ENCODE assay signal across 13 mouse cellular contexts in genomic region chr6:30580841-30581176, GRCm38 (mm10). TPM values are rescaled to one million over a fixed set of nuclear protein-coding genes. Genes with fewer than 3 reads are reported as not detected.
A peak's percentile ranks its signal among the peaks of the same experiment; 100 is the strongest.
DNase-seq lines count a peak whose midpoint lies in the region; ATAC-seq lines count a peak whose summit lies in the region.
"Had no signal": no experiment of that assay in that cellular context is flagged by ENCODE, and none has a peak within 500 bp of the region (broad histone marks: within the 10 kb centered on the region; RNA-seq: fewer than 3 reads in every experiment).

No protein-coding gene starts in this region.

- DNase-seq in cerebellum, postnatal 10 days: peak; percentile 56 to 57
- no peak for DNase-seq in cerebellum, adult 11 months
- DNase-seq in embryonic facial prominence, embryonic 11.5 days (ENCODE audit: low spot score): no peak
- DNase-seq in spleen, postnatal 4 days (ENCODE audit: low spot score in 2 of 2): no peak
- no peak for DNase-seq in thymus, postnatal 36 days
- DNase-seq: gastrocnemius, postnatal 10 days; kidney, postnatal 25 days; thymus, adult 18-20 months had no signal

- H3K4me3 ChIP-seq in embryonic facial prominence, embryonic 11.5 days (ENCODE audit: low read depth, low read length): no peak overlapping the region
- no peak overlapping the region for H3K4me3 ChIP-seq in hindbrain, embryonic 12.5 days
- H3K4me3 ChIP-seq in midbrain, embryonic 12.5 days: no peak overlapping the region

- H3K36me3 ChIP-seq in embryonic facial prominence, embryonic 11.5 days (replicated peaks; ENCODE audit: control insufficient read depth, insufficient read depth, low read depth, low read length): no peaks in the 10 kb centered on the region
- no peaks in the 10 kb centered on the region for H3K36me3 ChIP-seq in hindbrain, embryonic 12.5 days
- H3K36me3 ChIP-seq in midbrain, embryonic 12.5 days: no peaks in the 10 kb centered on the region

- H3K27me3 ChIP-seq in embryonic facial prominence, embryonic 11.5 days (ENCODE audit: control insufficient read depth, insufficient read depth, low read length): no peaks in the 10 kb centered on the region
- no peaks in the 10 kb centered on the region for H3K27me3 ChIP-seq in hindbrain, embryonic 12.5 days
- H3K27me3 ChIP-seq in midbrain, embryonic 12.5 days: no peaks in the 10 kb centered on the region

- H3K27ac ChIP-seq in embryonic facial prominence, embryonic 11.5 days (replicated peaks; ENCODE audit: low read depth, low read length): peak overlapping the region; percentile 1; the same call in 1 of the 2 replicates
- H3K27ac ChIP-seq in hindbrain, embryonic 12.5 days: peak overlapping the region; percentile 87
- peak overlapping the region; percentile 85 for H3K27ac ChIP-seq in midbrain, embryonic 12.5 days (replicated peaks)
- H3K27ac ChIP-seq: macrophage had no signal

- peak; percentile 24; the same call in 1 of the 2 replicates for ATAC-seq in embryonic facial prominence, embryonic 11.5 days (replicated peaks; ENCODE audit: insufficient number of reproducible peaks, low FRiP score, low TSS enrichment, low read depth)
- ATAC-seq in hindbrain, embryonic 12.5 days (ENCODE audit: low FRiP score): peak; percentile 48; the same call in 1 of the 2 replicates
- peak; percentile 6; the same call in 1 of the 2 replicates for ATAC-seq in midbrain, embryonic 12.5 days (ENCODE audit: low FRiP score, low read depth)
- no peak for ATAC-seq in activated CD4-positive, CD25-positive, alpha-beta regulatory T cell, adult 4 months

- H3K9ac ChIP-seq in embryonic facial prominence, embryonic 11.5 days (replicated peaks; ENCODE audit: low read length): no peak overlapping the region; the same call in 1 of the 2 replicates
- H3K9ac ChIP-seq in hindbrain, embryonic 12.5 days: no peak overlapping the region
- no peak overlapping the region for H3K9ac ChIP-seq in midbrain, embryonic 12.5 days (replicated peaks)

- WGBS in embryonic facial prominence, embryonic 11.5 days: 52% methylated on average over 8 of the region's 8 CpGs
- 40% methylated on average over 8 of the region's 8 CpGs for WGBS in hindbrain, embryonic 12.5 days
- 51% methylated on average over 8 of the region's 8 CpGs for WGBS in midbrain, embryonic 12.5 days

- no peaks in the 10 kb centered on the region for H3K4me1 ChIP-seq in embryonic facial prominence, embryonic 11.5 days (ENCODE audit: control insufficient read depth, insufficient read depth, low read length)
- H3K4me1 ChIP-seq in hindbrain, embryonic 12.5 days: peaks cover 24% of the 10 kb centered on the region
- H3K4me1 ChIP-seq in midbrain, embryonic 12.5 days: peaks cover 19% of the 10 kb centered on the region

- H3K4me2 ChIP-seq in embryonic facial prominence, embryonic 11.5 days (ENCODE audit: low read depth, low read length): no peak overlapping the region
- peak overlapping the region; percentile 18; the same call in 1 of the 2 replicates for H3K4me2 ChIP-seq in hindbrain, embryonic 12.5 days (replicated peaks)
- H3K4me2 ChIP-seq in midbrain, embryonic 12.5 days (replicated peaks): 0 out of 2 replicates have a peak overlapping the region, but pooled peaks have one; percentile 19

- no peaks in the 10 kb centered on the region for H3K9me3 ChIP-seq in embryonic facial prominence, embryonic 11.5 days (replicated peaks; ENCODE audit: control insufficient read depth, low read length)
- H3K9me3 ChIP-seq in hindbrain, embryonic 12.5 days (replicated peaks): no peaks in the 10 kb centered on the region
- no peaks in the 10 kb centered on the region for H3K9me3 ChIP-seq in midbrain, embryonic 12.5 days

RNA-seq across cellular contexts. Expression of gene Cpa4, which starts 12.6 kb away (rescaled TPM):
- 1.4 TPM in 2 replicates for polyA plus RNA-seq in embryonic facial prominence, embryonic 11.5 days (2014; fragmentation: Nextera tagmentation; extraction: Ambion mirVana)
- polyA plus RNA-seq in hindbrain, embryonic 12.5 days (2016; fragmentation: Nextera tagmentation; extraction: Ambion mirVana): 1.7 and 1.9 TPM in 2 replicates
- 1.6 and 1.9 TPM in 2 replicates for polyA plus RNA-seq in midbrain, embryonic 12.5 days (2016; fragmentation: Nextera tagmentation; extraction: Ambion mirVana)
- polyA plus RNA-seq in activated CD4-positive, CD25-positive, alpha-beta regulatory T cell, adult 4 months (2017; shearing (Covaris generic)): under 1 TPM in 1 of 2 experiments, not detected in 1; 0.16 TPM
- polyA plus RNA-seq: liver, adult 2 months; macrophage had no signal

RNA-seq across cellular contexts. Expression of gene Cpa5, which starts 30.0 kb away (rescaled TPM):
- 0.22 and 0.27 TPM in 2 replicates for polyA plus RNA-seq in embryonic facial prominence, embryonic 11.5 days (2014; fragmentation: Nextera tagmentation; extraction: Ambion mirVana)
- polyA plus RNA-seq in hindbrain, embryonic 12.5 days (2016; fragmentation: Nextera tagmentation; extraction: Ambion mirVana): 0.10 TPM in 1 of 2 replicates, not detected in the other
- polyA plus RNA-seq in midbrain, embryonic 12.5 days (2016; fragmentation: Nextera tagmentation; extraction: Ambion mirVana): 0.14 and 0.30 TPM in 2 replicates
- not detected for polyA plus RNA-seq in activated CD4-positive, CD25-positive, alpha-beta regulatory T cell, adult 4 months (2017; shearing (Covaris generic))
- polyA plus RNA-seq: liver, adult 2 months; macrophage had no signal

RNA-seq across cellular contexts. Expression of gene Cpa2, which starts 39.4 kb away (rescaled TPM):
- polyA plus RNA-seq in embryonic facial prominence, embryonic 11.5 days (2014; fragmentation: Nextera tagmentation; extraction: Ambion mirVana): 9.1 and 10.5 TPM in 2 replicates
- polyA plus RNA-seq in hindbrain, embryonic 12.5 days (2016; fragmentation: Nextera tagmentation; extraction: Ambion mirVana): 4.0 and 6.3 TPM in 2 replicates
- 5.8 and 6.7 TPM in 2 replicates for polyA plus RNA-seq in midbrain, embryonic 12.5 days (2016; fragmentation: Nextera tagmentation; extraction: Ambion mirVana)
- under 1 TPM in 1 of 2 experiments, not detected in 1; 0.34 TPM for polyA plus RNA-seq in activated CD4-positive, CD25-positive, alpha-beta regulatory T cell, adult 4 months (2017; shearing (Covaris generic))
- polyA plus RNA-seq: liver, adult 2 months had no signal

RNA-seq across cellular contexts. Expression of gene Cpa1, which starts 58.2 kb away (rescaled TPM):
- 0.17 and 0.21 TPM in 2 replicates for polyA plus RNA-seq in embryonic facial prominence, embryonic 11.5 days (2014; fragmentation: Nextera tagmentation; extraction: Ambion mirVana)
- 0.30 and 0.34 TPM in 2 replicates for polyA plus RNA-seq in hindbrain, embryonic 12.5 days (2016; fragmentation: Nextera tagmentation; extraction: Ambion mirVana)
- polyA plus RNA-seq in midbrain, embryonic 12.5 days (2016; fragmentation: Nextera tagmentation; extraction: Ambion mirVana): 0.42 TPM in 1 of 2 replicates, not detected in the other
- polyA plus RNA-seq in activated CD4-positive, CD25-positive, alpha-beta regulatory T cell, adult 4 months (2017; shearing (Covaris generic)): not detected
- polyA plus RNA-seq: macrophage had no signal

Comparison
In these comparisons a context has a peak if more than half of its experiments do, and no peak if none do; other contexts are left out.
1. DNase-seq: peak in cerebellum, postnatal 10 days (2 of 2); none in cerebellum, adult 11 months (single experiment), embryonic facial prominence, embryonic 11.5 days (single experiment), spleen, postnatal 4 days (0 of 2) and thymus, postnatal 36 days (0 of 2).
2. H3K27ac ChIP-seq: peak in every context shown above with its lines; median percentile 87 in hindbrain, embryonic 12.5 days; 85 in midbrain, embryonic 12.5 days; 1 in embryonic facial prominence, embryonic 11.5 days.